Mouse (Mus musculus) G1E (cell line): ENCODE measurements at regions not wholly inside any gene's neighbourhood (a gene's known extent, or its start where the extent isn't known, plus 50 kb on each side); places are given as distances from the start of the nearest gene placed in this dataset.

Source experiments
- CTCF ChIP-seq: IDR thresholded peaks from 2 replicates; pipeline ENCODE4 v1.5.1; 2012; ENCODE audit warnings: low read depth, low read length, inconsistent platforms, mixed read lengths
- GATA1 ChIP-seq: IDR thresholded peaks from 2 replicates; pipeline ENCODE4 v1.6.1; 2012; ENCODE audit warnings: borderline replicate concordance, low read length, inconsistent platforms, mixed read lengths

DNA sequence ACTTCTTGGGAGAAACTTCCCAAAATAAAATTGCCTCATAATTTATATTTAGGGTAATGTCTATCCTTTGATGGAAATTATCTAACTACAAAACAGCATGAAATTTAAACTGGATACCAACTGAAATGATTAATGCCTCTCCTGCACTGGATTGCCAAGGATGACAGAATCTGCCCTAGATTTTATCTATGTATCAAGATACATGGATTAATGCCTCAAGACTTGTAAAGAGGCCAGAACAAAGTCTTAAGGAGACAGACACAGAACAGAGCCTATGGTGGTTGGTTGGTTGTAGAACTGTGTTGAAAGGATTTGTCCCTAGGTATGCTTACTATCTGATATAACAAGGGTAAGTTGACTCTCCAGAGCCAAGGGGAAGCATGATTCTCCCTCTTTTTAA is 147.0 kb downstream of the Ppp1r3a start:
- TF ChIP-seq CTCF (no peak), GATA1 (no peak)
